Mouse (Mus musculus): ENCODE measurements around the gene Flywch2.

DNA sequence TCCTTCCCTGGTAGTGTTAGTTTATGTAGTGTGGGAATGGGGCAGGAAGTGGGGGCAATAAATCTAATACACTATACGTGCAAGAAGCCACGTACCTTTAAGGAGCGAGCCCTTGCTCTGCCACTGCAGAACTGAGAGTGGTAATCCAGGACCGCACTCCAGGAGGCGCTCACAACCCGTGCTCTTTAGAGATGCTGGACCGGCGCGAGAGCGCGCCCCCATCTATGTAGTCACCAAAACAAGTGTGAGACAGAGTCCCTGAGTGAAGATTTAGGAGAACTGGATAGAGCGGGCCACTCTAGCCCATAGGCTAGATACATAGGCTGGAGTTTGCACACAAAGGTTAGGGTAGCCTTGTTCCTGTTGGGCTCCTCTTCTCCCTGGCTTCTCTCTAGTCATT lies 11.8 kb downstream of the Flywch2 start:
- peak; percentile 17 to 39 (median 24); a peak in 3 of 6 replicates for TF ChIP-seq CTCF (IDR thresholded peaks at IDR 0.05 in 2 of 3, conservative IDR thresholded peaks at IDR 0.05 in 1 of 3; ENCODE audit: control insufficient read depth in 1 of 3, insufficient read depth in 1 of 3, low read depth in 2 of 3, low read length in 3 of 3, poor library complexity in 1 of 3, severe bottlenecking in 1 of 3)
- no peak for TF ChIP-seq TCF12 (IDR thresholded peaks at IDR 0.05; ENCODE audit: low read depth, low read length)
- TF ChIP-seq BHLHE40 (IDR thresholded peaks at IDR 0.05; ENCODE audit: borderline replicate concordance, low read depth, low read length): no peak
- no peak for TF ChIP-seq MAX (IDR thresholded peaks at IDR 0.05; ENCODE audit: low read length)

Data from MEL (cell line).